Mouse (Mus musculus) right cerebral cortex, postnatal 10 days (tissue): ENCODE results near the gene Ttc37.

Source experiments
- DNase-seq, 2 experiments: peaks; one replicate each; pipeline ENCODE4 v3.0.0; 2021; ENCODE audit warnings: low spot score in 2 of 2

The Ttc37 gene

DNA sequence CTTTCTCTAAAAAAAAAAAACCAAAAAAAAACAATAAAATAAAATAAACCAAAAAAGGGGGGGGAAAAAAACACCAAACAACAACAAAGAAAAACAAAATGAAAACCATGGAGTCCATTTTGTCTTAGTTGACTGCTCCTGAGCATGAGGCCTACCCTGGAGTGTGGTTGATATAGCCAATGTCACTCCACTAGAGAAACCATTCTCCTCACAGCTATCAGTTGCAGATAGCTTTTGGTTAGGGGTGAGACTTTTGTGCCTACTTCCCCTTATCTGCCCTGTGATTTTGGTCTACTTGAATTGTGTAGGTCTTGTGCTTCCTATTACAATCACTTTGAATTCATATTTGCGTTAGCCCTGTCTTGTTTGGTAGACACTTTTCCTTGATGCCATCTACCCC lies 59.0 kb downstream of the Ttc37 start:
- DNase-seq: no peak

- no peak for DNase-seq
Observed at GRCm38 (mm10) chr13:76160587-76160986, 62.1 kb downstream of the Ttc37 start.

DNA sequence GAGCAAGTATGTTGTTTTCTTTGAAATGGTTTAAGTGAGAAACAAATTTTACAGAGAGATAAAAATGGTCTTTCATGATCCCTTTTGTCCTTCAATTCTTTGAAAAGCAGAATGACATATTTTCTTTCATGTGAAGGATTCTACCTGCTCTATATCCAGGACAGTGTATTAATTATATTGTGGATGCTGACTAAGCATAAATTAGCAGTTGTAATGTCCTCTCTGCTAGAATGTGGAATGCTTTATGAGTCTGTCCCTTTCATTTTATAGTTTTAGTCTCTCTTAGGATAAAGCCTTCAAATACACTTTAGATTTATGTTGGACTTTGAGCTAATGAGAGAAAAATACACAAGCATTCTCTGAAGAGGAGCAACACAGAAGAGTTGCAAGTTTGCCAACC lies 75.8 kb downstream of the Ttc37 start:
- DNase-seq: no peak

DNA sequence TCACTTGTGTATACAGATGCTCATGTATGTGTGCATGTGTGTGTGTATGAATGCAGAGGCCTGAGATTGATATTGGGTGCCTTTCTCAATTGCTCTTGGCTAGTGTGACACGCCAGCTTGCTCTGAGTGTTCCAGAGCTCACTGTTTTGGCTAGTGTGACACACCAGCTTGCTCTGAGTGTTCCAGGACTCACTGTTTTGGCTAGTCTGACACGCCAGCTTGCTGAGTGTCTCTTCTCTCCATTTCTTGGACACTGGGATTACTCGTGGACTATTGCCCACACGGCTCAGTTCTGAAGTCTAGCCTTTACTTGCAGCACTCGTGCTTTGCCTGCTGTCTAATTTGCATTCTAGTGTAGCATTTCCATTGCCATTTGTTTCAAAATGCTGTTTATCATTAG lies 80.2 kb downstream of the Ttc37 start:
- DNase-seq: peak in 1 of 2 experiments; percentile 37

DNA sequence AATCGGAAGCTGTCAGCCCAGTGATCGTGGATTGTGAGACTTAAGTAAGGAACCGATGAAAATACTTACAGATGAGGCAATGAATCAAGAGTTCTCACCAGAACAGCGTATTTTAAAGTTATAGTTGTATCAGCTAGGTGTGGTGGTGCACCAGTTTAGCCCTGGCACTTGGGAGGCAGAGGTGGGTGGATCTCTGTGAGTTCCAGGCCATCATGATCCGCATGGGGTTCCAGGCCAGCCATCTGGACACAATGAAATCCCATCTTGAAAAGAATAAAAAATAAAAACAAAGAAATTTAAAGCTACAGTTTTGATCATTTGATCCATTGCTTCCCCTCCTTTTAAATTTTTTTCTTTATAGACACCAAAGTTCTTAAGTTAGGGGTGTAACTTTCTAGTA lies 89.1 kb downstream of the Ttc37 start:
- no peak for DNase-seq

- DNase-seq: peak; percentile 49 to 70
Observed at GRCm38 (mm10) chr13:76189190-76189589, 90.7 kb downstream of the Ttc37 start.

DNA sequence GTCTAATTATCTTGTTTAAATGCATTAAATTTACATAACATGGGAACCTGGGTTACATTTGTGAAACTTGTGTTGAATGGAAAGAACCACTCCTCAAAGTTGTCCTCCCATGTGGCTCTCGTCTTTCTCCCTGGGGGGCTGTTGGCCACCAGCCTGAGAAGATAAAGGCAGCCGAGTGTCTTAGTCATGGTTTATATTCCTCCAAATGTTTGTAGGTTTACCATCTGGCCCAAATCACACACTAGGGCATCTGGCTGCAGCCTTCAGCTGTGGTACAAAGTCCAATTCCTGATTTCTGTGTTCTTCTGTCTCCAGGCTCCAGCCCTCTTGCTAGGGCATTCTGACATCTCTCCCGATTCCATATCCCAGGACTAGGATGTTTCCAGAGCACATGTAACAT lies 91.7 kb downstream of the Ttc37 start:
- no peak for DNase-seq

DNA sequence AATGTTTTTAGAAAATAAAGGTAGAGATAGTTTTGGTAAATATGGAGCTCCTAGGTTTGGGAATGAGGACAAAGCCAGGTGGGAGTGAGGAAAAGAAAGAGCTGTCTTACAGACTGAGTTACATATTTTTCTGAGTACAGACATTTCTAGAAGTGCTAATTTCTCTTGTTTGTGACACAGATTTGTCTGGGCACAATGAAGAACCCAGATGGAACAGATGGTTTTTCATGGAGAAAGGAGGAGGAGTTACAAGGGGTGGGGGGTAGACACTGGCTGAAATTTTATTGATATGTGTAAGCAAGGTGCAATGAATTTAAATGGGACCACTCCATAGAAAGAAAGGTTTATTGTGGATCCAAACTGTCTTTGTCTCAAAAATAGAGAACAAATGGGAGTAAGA lies 96.4 kb downstream of the Ttc37 start:
- no peak for DNase-seq

GRCm38 (mm10) chr13:76195431-76196138 lies 97.1 kb downstream of the Ttc37 start:
- DNase-seq: no peak

DNA sequence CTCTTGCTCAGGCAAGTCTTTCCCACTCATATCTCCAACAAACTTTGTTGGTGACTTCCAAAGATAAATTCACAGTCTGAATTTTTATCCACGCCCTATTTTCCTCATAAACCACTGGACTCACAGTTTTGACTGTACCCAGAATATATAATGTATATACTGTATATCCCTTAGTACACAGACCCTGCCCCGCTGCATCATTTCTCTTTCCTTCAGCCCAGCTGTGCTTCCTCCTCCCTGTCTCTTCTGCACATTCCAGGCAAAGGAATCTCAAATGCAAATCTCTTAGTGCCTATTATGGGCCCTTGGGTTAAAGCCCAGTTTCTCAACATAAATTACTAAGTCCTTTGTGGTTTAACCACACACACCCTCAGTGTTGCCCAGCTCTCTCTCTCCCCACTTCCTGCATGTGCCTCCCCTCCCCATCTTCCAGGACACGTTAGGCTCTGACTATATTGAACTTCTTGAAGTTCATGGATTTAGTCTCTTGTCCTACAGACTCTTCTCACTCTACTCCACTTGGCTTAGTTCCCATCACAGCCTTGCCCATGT lies 98.8 kb downstream of the Ttc37 start:
- no peak for DNase-seq

DNA sequence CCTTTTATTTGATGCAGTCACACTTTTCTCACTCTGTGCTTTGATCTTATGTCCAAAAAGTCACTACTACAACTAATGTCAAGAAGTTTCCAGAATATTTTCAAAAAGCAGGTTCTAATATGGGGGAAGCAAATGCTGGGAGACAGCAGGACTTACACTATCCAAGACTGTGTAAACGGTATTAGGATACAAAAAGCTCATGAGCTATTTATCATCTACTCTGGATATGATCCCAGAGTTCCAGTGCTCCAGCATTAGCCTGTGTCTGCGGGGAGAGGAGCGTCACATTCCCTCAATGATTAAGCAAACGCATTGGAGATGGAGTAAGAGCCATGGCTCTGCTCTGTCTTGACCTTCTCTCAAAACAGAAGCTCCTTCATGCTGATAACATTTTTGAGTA lies 101.4 kb downstream of the Ttc37 start:
- no peak for DNase-seq

- DNase-seq: no peak
Observed at GRCm38 (mm10) chr13:76214928-76215327, 116.4 kb downstream of the Ttc37 start.

GRCm38 (mm10) chr13:76215397-76215796 lies 116.9 kb downstream of the Ttc37 start:
- DNase-seq: no peak
